Mouse (Mus musculus) embryonic stem cell, embryonic (primary cell): ENCODE results near the gene B9d2.

Experiments used
- CTCF ChIA-PET, 4 experiments: fragments of 300-600 bp in 2 of 4; fragments of 350-600 bp in 2 of 4; sonication (Branson Sonifier 250); formaldehyde crosslinking; loops; one replicate each; lab custom pipeline; 2022; ENCODE audit warnings: inconsistent platforms in 2 of 4; lab: Charles Lee
- POLR2A ChIA-PET, 4 experiments: fragments of 300-600 bp in 2 of 4; fragments of 350-600 bp in 2 of 4; sonication (Branson Sonifier 250); formaldehyde crosslinking; loops; one replicate each; lab custom pipeline; 2022; ENCODE audit warnings: antibody characterized with exemption in 4 of 4, inconsistent platforms in 1 of 4; lab: Charles Lee

The B9d2 gene

DNA sequence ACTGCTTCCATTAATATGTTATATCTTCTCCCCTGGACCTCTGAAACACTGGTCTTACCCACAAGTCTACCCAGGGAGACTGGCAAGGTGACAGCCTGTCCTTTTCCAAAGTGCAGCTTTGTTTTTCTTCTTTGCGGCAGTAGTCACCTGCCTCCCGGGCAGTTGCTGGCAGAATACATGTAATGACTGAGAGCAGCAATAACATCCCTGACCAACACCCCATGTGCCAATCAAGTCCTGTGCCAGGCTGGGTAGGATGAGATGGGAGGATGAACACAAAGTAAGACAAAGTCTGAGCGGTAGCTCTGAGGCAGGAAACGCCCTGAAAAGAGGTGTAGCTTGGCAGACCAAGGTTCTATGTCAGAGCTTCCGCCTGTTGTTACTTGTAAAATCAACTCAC lies 47.2 kb downstream of the B9d2 start:
- CTCF ChIA-PET, result interaction anchor here in 3 of 4 experiments (0.6 to 1.6 kb wide), 4 partner anchors 8 to 28 kb away, joined by 3 to 5 read pairs (median 3); no protein-coding TSS in a partner anchor
- POLR2A ChIA-PET, result interaction anchor here in 2 of 4 experiments (0.8 to 3.6 kb wide), 10 partner anchors 9 to 27 kb away, joined by 3 to 11 read pairs (median 5); partner anchors contain the start of gene Hnrnpul1 (in 1 of the 2)

DNA sequence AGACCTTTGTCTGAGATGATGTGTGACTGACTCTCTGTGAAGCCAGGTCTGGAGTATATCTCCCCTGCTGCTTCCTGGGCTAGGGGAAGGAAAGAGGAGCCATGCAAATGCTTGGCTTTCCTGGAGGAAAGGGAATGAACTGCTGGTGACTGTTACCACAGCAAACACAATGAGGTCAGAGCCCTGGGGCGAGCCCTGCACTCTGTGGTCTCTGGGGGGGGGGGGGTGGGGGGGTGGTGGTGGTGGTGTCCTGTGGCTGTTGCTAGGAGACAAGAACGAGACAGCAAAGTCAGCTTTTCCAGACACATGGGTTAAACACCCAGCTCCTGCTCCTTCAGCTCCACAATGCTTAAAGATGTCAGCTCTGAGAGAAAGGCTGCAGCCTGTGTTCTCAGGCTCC lies 48.8 kb downstream of the B9d2 start:
- CTCF ChIA-PET, result interaction anchor here in 1 of 4 experiments (3.4 kb wide), 1 partner anchor 9 kb away, joined by 12 read pairs; no protein-coding TSS in a partner anchor
- POLR2A ChIA-PET, result interaction anchor here in 1 of 4 experiments (1.3 to 2.2 kb wide), 3 partner anchors 11 to 25 kb away, joined by 3 to 12 read pairs (median 5); partner anchors contain the start of gene Hnrnpul1

DNA sequence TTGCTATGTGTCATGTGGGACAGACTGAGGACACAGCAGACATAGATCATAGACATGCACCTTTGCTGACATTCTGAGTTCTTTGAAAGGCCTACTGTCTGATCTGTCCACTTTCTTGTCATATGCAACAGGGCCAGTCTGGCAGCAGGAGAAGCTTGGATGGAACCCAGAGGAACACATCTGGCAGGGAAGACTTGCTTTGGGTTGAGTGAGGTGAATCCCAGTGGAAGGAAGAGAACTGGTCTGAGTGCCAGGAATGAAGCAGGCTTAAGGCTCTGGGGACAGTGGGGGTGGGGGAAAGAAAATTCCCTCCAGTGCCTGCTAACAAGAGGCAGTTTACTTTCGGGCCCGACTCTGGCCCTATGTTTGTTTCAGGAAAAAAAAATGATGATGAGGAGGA lies 49.3 kb downstream of the B9d2 start:
- ChIA-PET POLR2A (interaction anchor here in 1 of 4 experiments (1.1 to 2.2 kb wide), 4 partner anchors 10 to 42 kb away, joined by 3 to 12 read pairs (median 4); partner anchors contain the start of gene Hnrnpul1), CTCF (interaction anchor here in 1 of 4 experiments (3.4 kb wide), 1 partner anchor 10 kb away, joined by 12 read pairs; no protein-coding TSS in a partner anchor)

DNA sequence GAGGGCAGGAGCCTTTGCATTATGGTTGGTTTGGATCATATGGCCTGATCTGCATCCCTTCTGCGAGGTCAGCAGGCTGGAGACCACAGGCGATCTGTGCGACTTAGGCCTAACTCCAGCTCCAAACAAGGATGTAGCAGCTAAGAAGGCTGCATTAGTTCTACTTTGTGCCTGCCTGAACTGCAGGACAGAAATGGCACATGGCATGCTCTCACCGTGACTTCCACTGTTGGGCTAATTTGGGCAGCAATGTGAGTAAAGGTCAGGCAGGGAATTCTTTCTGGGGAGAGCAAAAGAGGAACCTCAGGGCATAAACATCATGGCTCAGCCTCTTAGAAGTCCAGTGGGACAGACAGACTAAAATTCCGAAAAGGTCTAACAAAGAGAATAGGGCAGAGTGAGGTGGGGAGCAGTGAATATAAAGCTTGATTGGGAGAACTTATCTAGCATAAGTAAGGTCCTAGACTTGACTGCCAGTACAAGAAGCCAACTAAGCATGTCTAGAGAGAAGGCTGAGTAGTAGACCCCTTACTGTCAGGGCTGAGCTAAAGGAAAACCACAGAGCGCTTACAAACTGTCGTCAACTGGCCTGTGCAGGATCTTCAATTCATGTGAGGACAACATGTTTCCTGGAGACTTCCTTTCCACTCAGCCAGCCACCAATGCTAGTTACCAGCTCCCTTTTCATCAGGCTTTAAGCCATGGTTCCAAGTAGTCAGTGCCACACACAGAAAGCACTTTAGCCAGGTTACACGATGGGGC lies 50.9 kb downstream of the B9d2 start:
- POLR2A ChIA-PET, result interaction anchor here in 2 of 4 experiments (0.9 to 2.8 kb wide), 14 partner anchors 7 to 51 kb away, joined by 3 to 17 read pairs (median 6); partner anchors contain the start of genes B9d2 (in 1 of the 2) and Hnrnpul1 (in 1 of the 2)
- CTCF ChIA-PET, result interaction anchor here in 2 of 4 experiments (0.8 to 3.4 kb wide), 3 partner anchors 8 to 23 kb away, joined by 3 to 12 read pairs (median 3); partner anchors contain the start of gene Hnrnpul1 (in 1 of the 2)

DNA sequence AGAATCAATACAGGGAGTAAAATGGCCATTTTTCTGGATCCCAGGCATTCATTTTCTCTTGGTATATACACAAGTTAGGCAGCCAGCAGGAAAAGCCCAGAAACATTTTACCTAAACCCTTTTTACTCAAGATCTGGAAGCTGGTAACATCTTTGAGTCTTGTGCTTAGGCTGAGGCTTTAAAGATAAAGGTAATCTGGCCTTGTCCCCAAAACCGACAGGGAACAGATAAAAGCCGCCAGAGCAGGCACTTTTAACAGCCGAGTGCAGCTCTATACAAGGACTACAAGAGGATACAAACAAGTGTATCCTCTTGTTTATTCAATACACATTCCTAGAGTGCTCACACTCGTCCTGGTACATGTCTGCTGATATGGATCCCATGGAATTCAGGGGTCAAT lies 54.4 kb downstream of the B9d2 start:
- POLR2A ChIA-PET, result interaction anchor here in 2 of 4 experiments (0.9 to 6.5 kb wide), 8 partner anchors 8 to 20 kb away, joined by 3 to 59 read pairs (median 4); partner anchors contain the start of gene Hnrnpul1 (in 1 of the 2)

More for the DNA sequence above, 54.4 kb downstream of the B9d2 start:
- CTCF ChIA-PET, result interaction anchor here in 1 of 4 experiments (0.5 kb wide), 1 partner anchor 113 kb away, joined by 3 read pairs; no protein-coding TSS in a partner anchor
